Mouse (Mus musculus): ENCODE results near the gene Cmas. TPM values are rescaled to one million over a fixed set of nuclear protein-coding genes. Genes with fewer than 3 reads are reported as not detected.

Cmas gene
- polyA plus RNA-seq, 1 experiment from 2014 or later, result 78.5 TPM

GRCm38 (mm10) chr6:142795087-142795486, 38.6 kb downstream of the Cmas start:
- H3K27ac ChIP-seq (ENCODE audit: low read length), result no peak overlapping the region
- 0 out of 2 replicates have a peak, but pooled peaks cover 2% of the 10 kb centered on the region for H3K4me1 ChIP-seq (ENCODE audit: control insufficient read depth, insufficient read depth, low read length)
- no peak overlapping the region for H3K4me3 ChIP-seq (ENCODE audit: low read length)
- H3K27me3 ChIP-seq (ENCODE audit: control insufficient read depth, insufficient read depth, low read length), result no peaks in the 10 kb centered on the region
- H3K36me3 ChIP-seq (ENCODE audit: control insufficient read depth, insufficient read depth), result no peaks in the 10 kb centered on the region
- 74% methylated on average over 9 of the region's 9 CpGs for WGBS
- no peak overlapping the region for H3K9ac ChIP-seq (ENCODE audit: low read length)
- H3K4me2 ChIP-seq (ENCODE audit: low read depth, low read length), result no peak overlapping the region
- no peak for ATAC-seq (replicated peaks; ENCODE audit: extremely low read depth, insufficient read depth, low FRiP score)
- no peaks in the 10 kb centered on the region for H3K9me3 ChIP-seq (replicated peaks; ENCODE audit: control insufficient read depth, low read length)

GRCm38 (mm10) chr6:142795655-142796441, 39.4 kb downstream of the Cmas start:
- no peak overlapping the region for H3K4me2 ChIP-seq (ENCODE audit: low read depth, low read length)
- 61% methylated on average over 15 of the region's 15 CpGs for WGBS

GRCm38 (mm10) chr6:142797996-142798395, 41.5 kb downstream of the Cmas start:
- Histone ChIP-seq H3K4me2 (ENCODE audit: low read depth, low read length) (no peak overlapping the region), H3K27me3 (ENCODE audit: control insufficient read depth, insufficient read depth, low read length) (no peaks in the 10 kb centered on the region), H3K4me3 (ENCODE audit: low read length) (no peak overlapping the region), H3K27ac (ENCODE audit: low read length) (no peak overlapping the region), H3K4me1 (ENCODE audit: control insufficient read depth, insufficient read depth, low read length) (no peaks in the 10 kb centered on the region), H3K9me3 (replicated peaks; ENCODE audit: control insufficient read depth, low read length) (no peaks in the 10 kb centered on the region), H3K36me3 (ENCODE audit: control insufficient read depth, insufficient read depth) (no peaks in the 10 kb centered on the region), H3K9ac (ENCODE audit: low read length) (no peak overlapping the region)
- WGBS, result 61% methylated on average over 1 of the region's 1 CpGs
- ATAC-seq (replicated peaks; ENCODE audit: extremely low read depth, insufficient read depth, low FRiP score), result no peak

More at GRCm38 (mm10) chr6:142795655-142796441, 39.4 kb downstream of the Cmas start:
- Histone ChIP-seq H3K9me3 (replicated peaks; ENCODE audit: control insufficient read depth, low read length) (no peaks in the 10 kb centered on the region), H3K4me3 (ENCODE audit: low read length) (no peak overlapping the region), H3K36me3 (ENCODE audit: control insufficient read depth, insufficient read depth) (no peaks in the 10 kb centered on the region), H3K4me1 (ENCODE audit: control insufficient read depth, insufficient read depth, low read length) (0 out of 2 replicates have a peak, but pooled peaks cover 2% of the 10 kb centered on the region), H3K27me3 (ENCODE audit: control insufficient read depth, insufficient read depth, low read length) (no peaks in the 10 kb centered on the region), H3K9ac (ENCODE audit: low read length) (no peak overlapping the region), H3K27ac (ENCODE audit: low read length) (no peak overlapping the region)
- no peak for ATAC-seq (replicated peaks; ENCODE audit: extremely low read depth, insufficient read depth, low FRiP score)

GRCm38 (mm10) chr6:142798837-142799236, 42.4 kb downstream of the Cmas start:
- Histone ChIP-seq H3K9me3 (replicated peaks; ENCODE audit: control insufficient read depth, low read length) (no peaks in the 10 kb centered on the region), H3K4me2 (ENCODE audit: low read depth, low read length) (no peak overlapping the region), H3K27me3 (ENCODE audit: control insufficient read depth, insufficient read depth, low read length) (no peaks in the 10 kb centered on the region), H3K4me3 (ENCODE audit: low read length) (no peak overlapping the region), H3K9ac (ENCODE audit: low read length) (no peak overlapping the region), H3K27ac (ENCODE audit: low read length) (no peak overlapping the region), H3K4me1 (ENCODE audit: control insufficient read depth, insufficient read depth, low read length) (no peaks in the 10 kb centered on the region), H3K36me3 (ENCODE audit: control insufficient read depth, insufficient read depth) (no peaks in the 10 kb centered on the region)
- ATAC-seq (replicated peaks; ENCODE audit: extremely low read depth, insufficient read depth, low FRiP score), result no peak
- 86% methylated on average over 9 of the region's 9 CpGs for WGBS

- no peaks in the 10 kb centered on the region for H3K27me3 ChIP-seq (ENCODE audit: control insufficient read depth, insufficient read depth, low read length)
- H3K9me3 ChIP-seq (replicated peaks; ENCODE audit: control insufficient read depth, low read length), result no peaks in the 10 kb centered on the region
- H3K27ac ChIP-seq (ENCODE audit: low read length), result no peak overlapping the region
- no peak overlapping the region for H3K4me2 ChIP-seq (ENCODE audit: low read depth, low read length)
- H3K9ac ChIP-seq (ENCODE audit: low read length), result no peak overlapping the region
- no peaks in the 10 kb centered on the region for H3K36me3 ChIP-seq (ENCODE audit: control insufficient read depth, insufficient read depth)
- no peak for ATAC-seq (replicated peaks; ENCODE audit: extremely low read depth, insufficient read depth, low FRiP score)
- WGBS, result 69% methylated on average over 7 of the region's 7 CpGs
- no peaks in the 10 kb centered on the region for H3K4me1 ChIP-seq (ENCODE audit: control insufficient read depth, insufficient read depth, low read length)
- no peak overlapping the region for H3K4me3 ChIP-seq (ENCODE audit: low read length)
Measured at GRCm38 (mm10) chr6:142799704-142800374, 43.4 kb downstream of the Cmas start.

GRCm38 (mm10) chr6:142801687-142802086, 45.2 kb downstream of the Cmas start:
- Histone ChIP-seq H3K27me3 (ENCODE audit: control insufficient read depth, insufficient read depth, low read length) (no peaks in the 10 kb centered on the region), H3K9ac (ENCODE audit: low read length) (no peak overlapping the region), H3K27ac (ENCODE audit: low read length) (no peak overlapping the region), H3K4me1 (ENCODE audit: control insufficient read depth, insufficient read depth, low read length) (no peaks in the 10 kb centered on the region), H3K4me2 (ENCODE audit: low read depth, low read length) (no peak overlapping the region), H3K4me3 (ENCODE audit: low read length) (no peak overlapping the region), H3K9me3 (replicated peaks; ENCODE audit: control insufficient read depth, low read length) (no peaks in the 10 kb centered on the region), H3K36me3 (ENCODE audit: control insufficient read depth, insufficient read depth) (no peaks in the 10 kb centered on the region)
- 85% methylated on average over 5 of the region's 5 CpGs for WGBS
- no peak for ATAC-seq (replicated peaks; ENCODE audit: extremely low read depth, insufficient read depth, low FRiP score)

- H3K27me3 ChIP-seq (ENCODE audit: control insufficient read depth, insufficient read depth, low read length), result no peaks in the 10 kb centered on the region
- WGBS, result 62% methylated on average over 11 of the region's 11 CpGs
Measured at GRCm38 (mm10) chr6:142802617-142803525, 46.4 kb downstream of the Cmas start.

GRCm38 (mm10) chr6:142804402-142804801, 47.9 kb downstream of the Cmas start, which contains the start of gene Sult6b2:
TSS of gene Sult6b2 (minus strand) at chr6:142804502.
- Histone ChIP-seq H3K9me3 (replicated peaks; ENCODE audit: control insufficient read depth, low read length) (no peaks in the 10 kb centered on the region), H3K4me3 (ENCODE audit: low read length) (no peak within 1 kb of the TSS), H3K9ac (ENCODE audit: low read length) (no peak within 1 kb of the TSS), H3K36me3 (ENCODE audit: control insufficient read depth, insufficient read depth) (no peaks in the 10 kb centered on the region), H3K27ac (ENCODE audit: low read length) (no peak within 1 kb of the TSS), H3K4me2 (ENCODE audit: low read depth, low read length) (no peak within 1 kb of the TSS), H3K4me1 (ENCODE audit: control insufficient read depth, insufficient read depth, low read length) (no peaks in the 10 kb centered on the region), H3K27me3 (ENCODE audit: control insufficient read depth, insufficient read depth, low read length) (no peaks in the 10 kb centered on the region)
- no peak for ATAC-seq (replicated peaks; ENCODE audit: extremely low read depth, insufficient read depth, low FRiP score)

More at GRCm38 (mm10) chr6:142802617-142803525, 46.4 kb downstream of the Cmas start:
- Histone ChIP-seq H3K36me3 (ENCODE audit: control insufficient read depth, insufficient read depth) (no peaks in the 10 kb centered on the region), H3K9me3 (replicated peaks; ENCODE audit: control insufficient read depth, low read length) (no peaks in the 10 kb centered on the region), H3K4me1 (ENCODE audit: control insufficient read depth, insufficient read depth, low read length) (no peaks in the 10 kb centered on the region), H3K4me2 (ENCODE audit: low read depth, low read length) (no peak overlapping the region), H3K4me3 (ENCODE audit: low read length) (no peak overlapping the region), H3K27ac (ENCODE audit: low read length) (no peak overlapping the region), H3K9ac (ENCODE audit: low read length) (no peak overlapping the region)
- no peak for ATAC-seq (replicated peaks; ENCODE audit: extremely low read depth, insufficient read depth, low FRiP score)

Measured in heart, embryonic 16.5 days (tissue).